Mouse (Mus musculus): ENCODE data around the gene Arg2. TPM values are rescaled to one million over a fixed set of nuclear protein-coding genes. Genes with fewer than 3 reads are reported as not detected.

Arg2 gene
- polyA plus RNA-seq (2014; fragmentation: Illumina TruSeq; extraction: RNeasy Lipid Tissue Mini Kit (QIAGEN cat#74804); ENCODE audit: low read depth, low replicate concordance), result 108 TPM

DNA sequence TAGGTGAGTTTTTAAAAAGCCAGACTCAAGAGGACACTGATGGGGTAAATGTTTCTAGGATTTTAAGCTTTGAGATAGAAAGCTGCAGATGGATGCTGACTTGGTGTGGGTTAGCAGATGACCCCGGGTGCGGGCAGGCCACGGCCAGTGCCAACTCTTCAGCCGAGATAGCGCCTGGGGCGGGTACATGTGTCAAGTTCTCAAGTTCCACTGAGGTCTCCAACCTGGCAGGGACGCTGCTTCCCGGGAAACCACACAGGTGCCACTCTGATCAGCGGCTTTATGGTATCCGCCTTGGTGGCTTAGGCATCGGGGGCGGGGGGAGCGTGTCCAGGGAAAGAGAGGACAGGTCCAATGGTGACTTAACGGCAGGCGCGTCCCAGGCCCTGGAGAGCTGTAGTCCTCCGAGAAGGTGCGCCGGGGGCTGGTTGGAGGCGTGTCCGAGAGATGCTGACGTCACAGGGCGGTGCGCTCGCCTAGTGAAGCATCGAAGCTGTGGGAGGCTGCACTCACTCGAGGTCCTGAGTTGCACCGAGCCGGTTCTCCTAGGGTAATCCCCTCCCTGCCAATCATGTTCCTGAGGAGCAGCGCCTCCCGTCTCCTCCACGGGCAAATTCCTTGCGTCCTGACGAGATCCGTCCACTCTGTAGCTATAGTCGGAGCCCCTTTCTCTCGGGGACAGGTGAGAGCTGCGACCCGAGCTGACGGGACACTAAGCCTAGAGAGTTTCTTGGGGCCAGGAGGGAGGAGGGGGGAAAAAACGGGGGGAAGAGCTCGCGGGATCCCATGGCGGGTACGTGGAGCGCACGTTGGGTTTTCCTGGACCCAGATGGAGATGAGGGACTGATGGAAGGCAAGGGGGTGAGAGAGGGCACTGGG, at the start of gene Arg2:
TSS of gene Arg2 (plus strand) at position 479 of the 879 bp plus-strand sequence.

DNA sequence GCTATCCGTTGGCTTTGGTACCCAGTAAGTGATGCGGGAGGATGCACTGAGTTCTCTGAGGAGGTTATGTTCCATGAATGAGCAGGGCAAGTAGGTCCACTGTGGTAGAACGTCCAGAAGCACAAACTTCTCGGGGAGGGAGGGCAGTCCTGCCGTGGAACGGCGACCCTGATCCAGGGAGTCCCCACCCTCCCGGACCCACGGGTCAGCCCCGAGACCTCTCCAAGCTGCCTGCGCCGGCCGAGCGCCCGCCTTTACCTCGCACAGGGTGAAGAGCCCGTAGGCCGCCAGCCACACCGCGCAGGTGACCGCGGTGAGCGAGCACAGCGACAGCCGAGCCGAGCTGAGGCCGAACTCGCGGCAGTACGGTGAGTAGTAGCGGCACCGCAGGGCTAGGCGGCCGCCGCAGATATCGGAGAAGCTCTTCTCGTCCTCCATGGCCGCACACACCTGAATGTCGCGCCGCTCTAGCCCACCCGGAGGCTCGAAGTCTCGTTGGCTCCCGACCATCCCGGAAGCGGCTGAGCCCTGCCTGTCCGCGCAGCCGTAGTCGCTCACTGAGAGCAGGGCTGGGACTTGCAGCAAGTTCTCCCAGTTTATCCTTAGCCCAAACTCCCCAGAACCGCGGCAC, 41.3 kb upstream of the Arg2 start, which contains the start of gene Pigh:
TSS of gene Pigh (minus strand) at position 470 of the 631 bp plus-strand sequence.

DNA sequence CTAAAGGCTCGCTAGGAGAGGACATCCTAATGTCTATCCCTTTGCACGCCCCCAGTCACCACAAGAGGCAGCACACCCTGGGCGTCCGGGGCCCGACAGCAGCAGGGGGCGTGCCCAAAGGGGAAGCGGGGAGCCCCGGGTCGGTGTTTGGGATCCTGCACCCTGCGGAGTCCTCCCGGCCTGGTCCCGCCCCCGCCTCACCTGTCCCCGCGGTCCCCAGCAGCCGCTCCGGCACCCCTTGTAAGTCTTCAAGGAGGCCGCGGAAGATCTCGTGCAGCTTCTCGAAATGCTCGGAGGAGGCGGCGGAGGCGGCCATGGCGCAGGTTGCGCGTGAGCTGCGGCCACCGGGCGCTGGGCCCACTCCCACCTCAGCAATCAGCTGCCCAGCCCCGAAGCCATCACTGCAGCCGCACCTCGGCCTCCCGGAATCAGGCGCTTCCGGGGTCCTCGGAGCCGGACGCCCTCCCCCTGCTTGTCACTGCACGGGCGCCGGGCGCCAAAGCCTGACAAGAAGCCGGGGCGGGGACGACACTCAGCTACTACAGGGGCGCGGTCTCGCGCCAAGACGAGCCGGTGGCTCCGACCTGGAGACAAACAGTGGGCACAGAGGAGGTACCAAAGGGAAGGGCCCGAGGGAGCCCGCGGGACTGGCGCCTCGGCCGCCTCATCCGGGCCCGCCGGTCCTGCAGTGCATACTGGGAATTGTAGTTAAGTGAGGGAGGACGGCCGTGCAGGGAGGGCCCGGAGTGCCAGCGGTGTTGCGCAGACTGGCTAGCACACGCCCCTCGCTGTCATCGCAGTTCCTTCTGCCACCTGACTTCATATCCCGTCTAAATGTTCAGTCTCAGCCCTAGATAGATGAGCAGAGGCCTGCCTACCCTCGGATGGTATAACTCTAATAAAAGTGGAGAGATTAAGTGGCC, 41.7 kb downstream of the Arg2 start, which contains the start of gene Vti1b:
TSS of gene Vti1b (minus strand) at position 649 of the 923 bp plus-strand sequence.

DNA sequence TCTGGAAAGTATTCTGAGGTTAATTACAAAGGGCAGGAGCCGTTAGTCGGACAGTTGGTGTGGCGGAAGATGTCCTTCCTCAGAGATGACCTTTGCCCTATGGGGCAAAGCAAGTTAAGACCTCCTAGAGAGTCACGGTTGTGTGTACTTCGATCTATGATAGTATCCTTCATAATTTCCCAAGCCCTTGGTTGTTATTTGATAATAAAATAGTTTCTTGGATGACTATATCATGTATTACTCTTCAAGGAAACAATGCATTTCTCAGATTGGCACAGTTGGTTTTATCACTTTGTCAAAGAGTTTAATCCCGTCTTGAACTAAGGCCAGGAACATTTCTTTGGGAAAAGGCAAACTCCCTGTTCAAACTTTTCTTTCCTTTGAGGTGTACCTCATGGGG, 61.6 kb downstream of the Arg2 start, which contains the start of gene Rdh11:
TSS of gene Rdh11 (minus strand) at position 101 of the 400 bp plus-strand sequence.

Other genes starting within 250 kb of the Arg2 start
- 3.8 TPM for gene Plek2, start 223.8 kb upstream of the Arg2 start, polyA plus RNA-seq (2014; fragmentation: Illumina TruSeq; extraction: RNeasy Lipid Tissue Mini Kit (QIAGEN cat#74804); ENCODE audit: low read depth, low replicate concordance)
- gene Tmem229b, start 123.2 kb upstream of the Arg2 start, polyA plus RNA-seq (2014; fragmentation: Illumina TruSeq; extraction: RNeasy Lipid Tissue Mini Kit (QIAGEN cat#74804); ENCODE audit: low read depth, low replicate concordance), result 0.61 TPM
- gene Plekhh1, start 101.6 kb upstream of the Arg2 start, polyA plus RNA-seq (2014; fragmentation: Illumina TruSeq; extraction: RNeasy Lipid Tissue Mini Kit (QIAGEN cat#74804); ENCODE audit: low read depth, low replicate concordance), result 13.5 TPM
- 33.4 TPM for gene Pigh, start 41.1 kb upstream of the Arg2 start, polyA plus RNA-seq (2014; fragmentation: Illumina TruSeq; extraction: RNeasy Lipid Tissue Mini Kit (QIAGEN cat#74804); ENCODE audit: low read depth, low replicate concordance)
- gene Vti1b, start 41.9 kb downstream of the Arg2 start, polyA plus RNA-seq (2014; fragmentation: Illumina TruSeq; extraction: RNeasy Lipid Tissue Mini Kit (QIAGEN cat#74804); ENCODE audit: low read depth, low replicate concordance), result 152 TPM
- 31.7 TPM for gene Rdh11, start 61.5 kb downstream of the Arg2 start, polyA plus RNA-seq (2014; fragmentation: Illumina TruSeq; extraction: RNeasy Lipid Tissue Mini Kit (QIAGEN cat#74804); ENCODE audit: low read depth, low replicate concordance)
- gene Rdh12, start 78.1 kb downstream of the Arg2 start, polyA plus RNA-seq (2014; fragmentation: Illumina TruSeq; extraction: RNeasy Lipid Tissue Mini Kit (QIAGEN cat#74804); ENCODE audit: low read depth, low replicate concordance), result 0.93 TPM
- gene Zfyve26, start 165.5 kb downstream of the Arg2 start, polyA plus RNA-seq (2014; fragmentation: Illumina TruSeq; extraction: RNeasy Lipid Tissue Mini Kit (QIAGEN cat#74804); ENCODE audit: low read depth, low replicate concordance), result 9.1 TPM
- not detected for gene Rad51b, start 166.5 kb downstream of the Arg2 start, polyA plus RNA-seq (2014; fragmentation: Illumina TruSeq; extraction: RNeasy Lipid Tissue Mini Kit (QIAGEN cat#74804); ENCODE audit: low read depth, low replicate concordance)